Mouse (Mus musculus) adrenal gland, adult 2 months (tissue): ENCODE measurements around the gene Lsm2. TPM values are rescaled to one million over a fixed set of nuclear protein-coding genes. Genes with fewer than 3 reads are reported as not detected.
"Not testable (repeated sequence)": the region's sequence is repeated elsewhere in the genome, so short reads cannot be mapped to it uniquely, and the experiment has no call there.

Experiments used
- DNase-seq: peaks from one replicate; pipeline ENCODE4 v3.0.0; 2021
- polyA plus RNA-seq: library from polyadenylated mRNA; depleted of rRNA; stranded (reverse); fragments of >200 nt; gene quantifications from 2 replicates; pipeline ENCODE4 v1.2.3, GENCODE M21; 2012
- total RNA-seq, 2 experiments: library from RNA; stranded (reverse); gene quantifications; 2 replicates each; pipeline ENCODE4 v1.2.3; 2021

Gene Lsm2
- total and polyA plus RNA-seq, 3 experiments, result 32.9 to 82.4 (median 45.8) TPM

DNA sequence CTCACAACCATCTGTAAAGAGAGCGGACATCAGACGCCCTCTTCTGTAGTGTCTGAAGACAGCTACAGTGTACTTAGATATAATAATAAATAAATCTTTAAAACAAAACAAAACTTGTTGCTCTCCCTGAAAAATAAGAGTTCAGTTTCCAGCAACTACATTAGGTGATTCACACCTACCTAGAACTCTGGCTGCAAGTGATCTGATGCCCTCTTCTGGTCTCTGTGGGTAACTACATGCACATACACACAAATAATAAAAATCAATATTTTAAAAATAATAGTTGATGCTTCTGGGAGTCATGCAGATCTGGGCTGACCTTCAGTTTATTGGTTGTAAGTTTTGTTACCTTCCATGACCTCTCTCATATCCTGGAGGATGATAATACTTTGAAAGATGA lies 2.6 kb downstream of the Lsm2 start:
- no peak for DNase-seq

GRCm38 (mm10) chr17:34994751-34995150 lies 13.1 kb downstream of the Lsm2 start:
- no peak for DNase-seq

DNA sequence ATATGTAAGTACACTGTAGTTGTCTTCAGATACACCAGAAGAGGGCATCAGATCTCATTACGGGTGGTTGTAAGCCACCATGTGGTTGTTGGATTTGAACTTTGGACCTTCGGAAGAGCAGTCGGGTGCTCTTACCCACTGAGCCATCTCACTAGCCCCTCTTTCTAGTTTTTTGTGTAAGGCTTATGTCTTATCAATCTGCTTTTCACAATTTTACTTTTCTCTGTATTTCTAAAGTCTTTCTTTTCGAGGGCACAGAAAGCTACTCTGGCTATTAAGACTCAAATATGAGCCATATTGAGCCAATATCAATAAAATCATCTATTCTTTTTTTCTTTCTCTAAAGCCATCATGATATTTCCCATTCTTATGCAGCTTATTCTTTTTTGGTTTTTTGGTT lies 13.5 kb downstream of the Lsm2 start:
- DNase-seq, result not testable (repeated sequence)

DNA sequence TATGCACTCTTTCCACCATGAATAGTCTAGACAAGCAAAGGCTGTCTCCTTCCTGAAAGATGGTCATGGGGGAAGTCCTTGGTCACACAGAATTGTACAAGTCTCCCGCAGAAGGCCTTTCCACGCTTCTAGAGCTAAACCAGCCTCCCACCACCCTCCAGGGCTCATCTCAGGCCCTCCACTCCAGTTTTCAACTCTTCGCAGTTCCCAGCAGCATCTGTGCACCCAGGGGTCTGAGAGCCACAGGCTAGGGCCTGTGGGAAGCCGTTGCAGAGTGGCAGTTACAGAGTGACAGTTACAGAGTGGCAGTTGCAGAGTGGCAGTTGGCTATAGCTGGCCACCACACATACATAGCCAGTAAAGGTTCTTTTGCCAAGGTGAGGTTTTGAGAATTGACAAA lies 14.3 kb downstream of the Lsm2 start:
- not testable (repeated sequence) for DNase-seq

DNA sequence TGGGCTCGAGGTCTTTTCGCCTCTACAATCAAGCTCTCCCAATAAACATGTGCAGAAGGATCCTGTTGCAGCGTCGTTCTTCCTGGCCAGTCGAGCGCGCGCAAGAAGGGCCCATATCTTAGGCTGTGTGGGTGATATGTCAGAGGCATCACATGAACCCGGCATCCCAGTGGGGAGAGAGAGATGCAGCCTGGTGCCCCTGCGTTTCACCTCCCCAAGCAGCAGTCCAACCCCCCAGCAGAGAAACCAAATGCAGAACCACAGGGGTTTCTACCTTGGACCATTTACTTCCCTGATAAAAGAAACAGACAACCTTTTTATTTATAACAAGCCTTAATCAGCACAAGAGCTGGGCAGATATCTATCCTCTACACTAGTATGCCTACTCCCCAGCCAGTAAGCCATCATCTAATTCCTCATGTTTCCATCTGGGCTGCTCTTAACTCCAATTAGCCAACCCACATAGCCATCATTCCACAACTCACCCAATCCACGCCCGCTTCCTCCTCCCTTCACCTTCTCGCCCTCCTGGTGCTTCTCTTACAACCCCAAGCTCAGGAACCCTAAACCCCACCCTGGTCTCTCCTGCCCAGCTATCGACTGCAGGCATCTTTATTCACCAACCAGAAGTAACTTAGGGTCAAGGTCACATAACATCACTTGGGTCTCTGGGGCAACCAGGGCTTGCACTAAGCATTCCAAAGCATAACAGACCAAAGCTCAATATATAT lies 14.9 kb downstream of the Lsm2 start:
- no peak for DNase-seq

GRCm38 (mm10) chr17:34997142-34997483 lies 15.5 kb downstream of the Lsm2 start:
- DNase-seq, result no peak

GRCm38 (mm10) chr17:34998526-34999430 lies 17.1 kb downstream of the Lsm2 start:
- DNase-seq, result no peak

DNA sequence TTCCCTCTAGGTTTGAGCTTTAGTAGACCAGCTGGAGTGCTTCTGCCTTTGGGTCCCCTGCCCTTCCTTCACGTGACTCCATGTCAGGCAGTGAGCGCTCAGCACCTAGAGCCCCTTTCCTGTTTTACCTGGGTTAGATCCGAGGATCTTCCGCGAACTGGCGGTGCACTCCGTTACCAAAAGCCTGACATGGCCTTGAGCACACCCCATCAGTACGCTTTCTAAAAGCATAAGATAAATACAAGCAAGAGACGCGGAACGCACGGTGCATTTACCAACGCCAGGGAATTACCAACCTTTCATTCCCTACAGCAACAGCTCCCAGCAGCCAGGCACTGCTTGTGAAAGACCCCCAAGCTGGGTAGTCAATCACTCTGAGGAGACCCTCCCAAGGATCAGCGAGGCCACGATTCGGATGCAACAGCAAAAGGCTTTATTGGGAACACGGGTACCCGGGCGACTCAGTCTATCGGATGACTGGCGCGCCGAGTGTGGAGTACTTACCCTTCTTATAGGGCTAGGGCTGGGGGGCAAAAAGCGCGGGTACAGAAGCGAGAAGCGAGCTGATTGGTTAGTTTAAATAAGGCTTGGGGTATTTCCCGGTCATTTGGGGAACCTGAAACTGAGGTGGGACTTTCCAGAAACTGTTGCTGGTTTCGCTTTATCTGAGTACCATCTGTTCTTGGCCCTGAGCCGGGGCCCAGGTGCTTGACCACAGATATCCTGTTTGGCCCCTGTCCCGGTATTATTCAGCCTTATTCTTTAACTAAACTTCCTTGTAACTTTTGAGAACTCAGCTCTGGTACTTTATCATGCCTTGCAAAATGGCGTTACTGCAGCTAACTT lies 18.4 kb downstream of the Lsm2 start:
- not testable (repeated sequence) for DNase-seq

- peak; percentile 95 for DNase-seq
These were observed 19.2 kb downstream of the Lsm2 start, which contains the start of gene Vars for GRCm38 (mm10) chr17:35000717-35001451. TSS of gene Vars (plus strand) at chr17:35000987.

DNA sequence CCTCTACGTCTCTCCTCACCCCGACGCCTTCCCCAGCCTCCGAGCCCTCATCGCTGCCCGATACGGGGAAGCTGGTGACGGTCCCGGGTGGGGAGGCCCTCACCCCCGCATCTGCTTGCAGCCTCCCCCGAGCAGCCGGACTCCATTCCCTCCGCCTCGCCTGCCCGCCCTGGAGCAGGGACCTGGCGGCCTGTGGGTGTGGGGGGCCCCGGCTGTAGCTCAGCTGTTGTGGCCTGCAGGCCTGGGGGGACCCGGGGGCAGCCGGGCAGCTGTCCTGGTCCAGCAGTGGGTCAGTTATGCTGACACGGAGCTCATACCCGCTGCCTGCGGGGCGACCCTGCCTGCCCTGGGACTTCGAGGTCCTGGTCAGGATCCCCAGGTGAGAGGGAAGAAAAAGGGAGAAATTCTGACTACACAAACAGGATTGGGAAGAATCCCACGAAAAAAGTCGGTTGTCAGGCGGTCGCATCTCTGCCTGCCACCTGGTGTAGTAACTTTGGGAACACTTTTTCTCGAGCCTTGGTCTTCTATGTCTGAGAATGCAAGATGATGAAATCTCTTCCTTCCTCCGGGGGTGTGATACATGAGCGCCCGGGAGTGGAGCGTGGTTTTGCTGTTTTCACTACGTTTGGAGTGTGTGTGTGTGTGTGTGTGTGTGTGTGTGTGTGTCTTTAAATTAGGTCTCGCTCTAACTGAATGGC lies 19.9 kb downstream of the Lsm2 start:
- DNase-seq, result peak; percentile 35

DNA sequence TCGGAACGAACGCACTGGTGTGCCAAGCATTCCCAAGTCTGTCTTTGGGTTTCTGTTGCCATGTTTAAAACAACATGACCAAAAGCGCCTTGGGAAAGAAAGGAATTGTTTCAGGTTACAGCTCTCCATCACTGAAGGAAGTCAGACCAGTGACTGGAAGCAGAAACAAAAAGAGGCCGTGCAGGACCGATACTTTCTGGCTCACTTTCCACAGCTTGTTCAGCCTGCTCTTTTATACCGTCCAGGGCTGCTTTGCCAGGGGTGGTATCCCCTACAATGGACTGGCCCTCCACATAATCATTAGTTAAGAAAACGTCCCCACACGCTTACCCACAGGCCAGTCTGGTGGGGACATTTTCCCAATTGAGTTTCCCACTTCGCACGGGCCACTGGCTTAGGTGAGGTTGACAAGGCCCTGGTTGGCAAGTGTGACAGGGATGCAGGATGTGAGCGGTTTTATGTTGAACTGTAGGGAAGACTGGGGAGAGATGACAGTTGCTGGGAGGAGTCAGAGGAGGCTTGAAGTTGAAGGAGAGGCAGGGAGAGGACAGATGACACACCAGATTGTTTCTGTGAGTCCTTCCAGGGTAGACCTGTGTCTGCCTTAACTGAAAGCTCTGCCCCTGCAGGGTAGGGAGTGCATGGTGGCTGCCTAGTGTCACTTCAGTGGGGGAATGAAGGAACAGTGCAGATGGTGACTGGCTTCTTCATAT lies 20.6 kb downstream of the Lsm2 start:
- DNase-seq, result no peak

DNA sequence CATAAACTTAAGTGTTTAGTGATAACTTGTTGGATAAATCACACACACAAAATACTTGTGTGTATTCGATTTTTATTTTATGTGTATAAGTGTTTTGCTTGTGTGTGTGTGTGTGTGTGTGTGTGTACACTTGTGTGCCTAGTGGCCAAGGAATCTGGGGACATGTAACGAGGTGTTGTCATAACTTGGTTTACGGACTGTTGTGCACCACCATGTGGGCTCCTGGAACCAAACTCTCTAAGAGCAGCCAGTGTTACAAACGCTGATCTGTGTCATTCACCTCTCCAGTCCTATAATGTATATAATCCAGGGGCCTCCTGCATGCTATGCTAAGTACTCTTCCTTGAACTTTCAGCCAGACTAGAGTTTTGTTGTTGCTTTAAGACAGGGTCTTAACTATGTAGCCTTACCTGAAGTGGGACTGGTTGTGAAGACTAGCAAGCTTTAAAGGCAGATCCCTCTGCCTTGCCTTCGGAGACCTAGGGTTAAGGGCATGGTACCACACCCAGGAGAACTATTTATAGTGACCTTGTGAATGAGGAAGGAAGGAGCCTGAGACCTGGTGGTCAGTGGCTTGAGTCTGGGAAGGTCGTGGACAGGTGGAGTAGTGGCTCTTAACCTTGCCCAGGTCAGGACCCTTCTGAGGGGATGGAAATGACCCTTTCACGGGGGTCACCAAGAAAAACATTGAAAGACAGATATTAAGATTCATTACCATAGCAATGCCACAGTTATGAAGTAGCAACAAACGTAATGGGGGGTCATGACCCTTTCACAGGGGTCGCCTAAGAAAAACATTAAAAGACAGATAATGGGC lies 21.6 kb downstream of the Lsm2 start:
- no peak for DNase-seq

GRCm38 (mm10) chr17:35004075-35004717 lies 22.5 kb downstream of the Lsm2 start:
- no peak for DNase-seq

DNA sequence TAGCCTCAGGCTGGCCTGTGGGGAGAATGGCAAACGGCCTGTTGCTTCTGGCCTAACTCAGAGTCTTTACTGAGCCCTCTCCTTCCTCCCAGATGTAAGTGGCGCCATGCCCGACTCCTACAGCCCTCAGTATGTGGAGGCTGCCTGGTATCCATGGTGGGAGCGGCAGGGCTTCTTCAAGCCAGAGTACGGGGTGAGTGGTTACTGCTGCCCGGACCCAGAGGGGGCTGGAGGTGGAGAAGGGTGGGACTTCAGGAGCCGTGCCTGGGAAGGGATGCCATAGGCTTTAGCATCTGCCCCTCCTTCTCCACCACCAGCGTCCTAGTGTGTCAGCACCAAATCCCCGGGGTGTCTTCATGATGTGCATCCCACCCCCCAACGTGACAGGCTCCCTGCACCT lies 23.5 kb downstream of the Lsm2 start:
- DNase-seq, result no peak

- DNase-seq, result not testable (repeated sequence)
These were observed 24.2 kb downstream of the Lsm2 start for GRCm38 (mm10) chr17:35005902-35006301.

DNA sequence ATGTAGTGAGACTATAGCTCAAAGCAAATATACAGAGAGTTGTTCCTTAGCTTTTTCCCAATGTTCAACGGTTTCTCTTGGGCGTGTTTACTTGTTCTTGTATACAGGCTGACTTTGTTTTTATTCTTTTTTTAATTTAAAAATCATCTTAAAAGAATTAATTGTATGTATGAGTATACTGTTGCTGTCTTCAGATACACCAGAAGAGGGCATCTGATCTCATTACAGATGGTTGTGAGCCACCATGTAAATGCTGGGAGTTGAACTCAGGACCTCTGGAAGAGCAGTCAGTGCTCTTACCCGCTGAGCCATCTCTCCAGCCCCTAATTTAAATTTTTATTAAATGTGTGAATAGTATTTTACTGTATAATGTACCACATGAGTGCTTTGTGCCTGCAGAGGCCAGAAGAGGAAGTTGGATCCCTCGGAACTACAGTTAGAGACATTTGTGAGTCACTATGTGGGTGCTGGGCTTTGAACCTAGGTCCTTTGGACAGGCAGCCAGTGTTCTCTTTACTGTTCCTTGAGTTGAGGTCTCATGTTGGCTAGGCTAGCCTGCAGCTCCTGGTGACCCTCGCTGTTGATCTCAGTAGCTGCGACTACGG lies 25.8 kb downstream of the Lsm2 start:
- DNase-seq, result no peak

GRCm38 (mm10) chr17:35009586-35009985 lies 27.9 kb downstream of the Lsm2 start:
- DNase-seq, result no peak

DNA sequence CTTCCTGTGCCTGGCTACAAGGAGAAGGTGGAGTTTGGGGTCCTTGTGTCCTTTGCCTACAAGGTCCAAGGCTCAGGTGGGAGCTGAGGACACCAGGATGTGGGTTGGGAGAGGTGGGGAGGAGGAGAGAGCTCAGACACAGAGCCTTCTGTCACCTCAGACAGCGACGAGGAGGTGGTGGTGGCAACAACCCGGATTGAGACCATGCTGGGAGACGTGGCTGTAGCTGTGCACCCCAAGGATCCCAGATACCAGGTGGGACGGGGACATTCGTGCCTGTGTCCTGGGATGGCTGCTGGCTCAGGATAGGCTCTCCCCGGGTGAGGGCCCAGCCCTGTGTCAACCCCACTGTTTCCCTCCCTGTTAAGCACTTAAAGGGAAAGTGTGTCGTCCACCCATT lies 29.8 kb downstream of the Lsm2 start:
- no peak for DNase-seq
